Mouse (Mus musculus): Measurements from ENCODE around the gene H2-Aa. TPM values are rescaled to one million over a fixed set of nuclear protein-coding genes. Genes with fewer than 3 reads are reported as not detected.

Gene H2-Aa
- total and polyA plus RNA-seq, 3 experiments = not detected

GRCm38 (mm10) chr17:34326373-34326772, 38.8 kb upstream of the H2-Aa start:
- no peak overlapping the region for H3K4me3 ChIP-seq (ENCODE audit: control insufficient read depth in 1 of 2, insufficient read depth in 1 of 2, low read depth in 2 of 2, low read length in 2 of 2)
- no peak for DNase-seq (ENCODE audit: low read depth, low spot score)
- no peaks in the 10 kb centered on the region for H3K79me2 ChIP-seq (ENCODE audit: control insufficient read depth, insufficient read depth, low read length, poor library complexity)
- peaks cover 4 to 8% of the 10 kb centered on the region in 2 experiments for H3K27me3 ChIP-seq (ENCODE audit: control insufficient read depth in 1 of 2, insufficient read depth in 2 of 2, low read length in 2 of 2)
- no peaks in the 10 kb centered on the region for H3K36me3 ChIP-seq (ENCODE audit: control insufficient read depth in 1 of 2, insufficient read depth in 2 of 2, low read length in 2 of 2)
- no peak overlapping the region for H3K27ac ChIP-seq (ENCODE audit: control insufficient read depth, low read depth, low read length)
- H3K9me3 ChIP-seq (replicated peaks; ENCODE audit: insufficient read depth, low read length) = no peaks in the 10 kb centered on the region
- no peak for TF ChIP-seq NRF1 (IDR thresholded peaks at IDR 0.05; ENCODE audit: insufficient read depth, low read depth, low read length, poor library complexity, severe bottlenecking)
- TF ChIP-seq RCOR1 (IDR thresholded peaks at IDR 0.05; ENCODE audit: low read depth, low read length) = no peak
- TF ChIP-seq MYB (IDR thresholded peaks at IDR 0.05; ENCODE audit: low read depth, low read length) = no peak
- no peak for TF ChIP-seq BHLHE40 (IDR thresholded peaks at IDR 0.05; ENCODE audit: borderline replicate concordance, low read depth, low read length)
- TF ChIP-seq JUND (IDR thresholded peaks at IDR 0.05; ENCODE audit: low read depth, low read length) = no peak
- TF ChIP-seq POLR2AphosphoS5 (IDR thresholded peaks at IDR 0.05; ENCODE audit: borderline replicate concordance, low read depth, low read length) = no peak
- TF ChIP-seq TCF12 (IDR thresholded peaks at IDR 0.05; ENCODE audit: low read depth, low read length) = no peak
- no peak for TF ChIP-seq MAFK (IDR thresholded peaks at IDR 0.05; ENCODE audit: borderline replicate concordance, low read depth, low read length)
- no peak for TF ChIP-seq CTCF (IDR thresholded peaks at IDR 0.05 in 2 of 3, conservative IDR thresholded peaks at IDR 0.05 in 1 of 3; ENCODE audit: control insufficient read depth in 1 of 3, insufficient read depth in 1 of 3, low read depth in 2 of 3, low read length in 3 of 3, poor library complexity in 1 of 3, severe bottlenecking in 1 of 3)
- TF ChIP-seq POLR2AphosphoS2 (IDR thresholded peaks at IDR 0.05; ENCODE audit: low read length) = no peak
- no peak for TF ChIP-seq UBTF (IDR thresholded peaks at IDR 0.05; ENCODE audit: borderline replicate concordance, insufficient read depth, low read depth, low read length)
- TF ChIP-seq NELFE (IDR thresholded peaks at IDR 0.05; ENCODE audit: low read depth, low read length) = no peak
- TF ChIP-seq TAL1 (IDR thresholded peaks at IDR 0.05; ENCODE audit: low read length) = no peak
- no peak for TF ChIP-seq ZMIZ1 (IDR thresholded peaks at IDR 0.05; ENCODE audit: low read depth, low read length)
- TF ChIP-seq SIN3A (IDR thresholded peaks at IDR 0.05; ENCODE audit: low read length) = no peak
- no peak for TF ChIP-seq KAT2A (conservative IDR thresholded peaks at IDR 0.05; ENCODE audit: low read depth, low read length)
- TF ChIP-seq ZKSCAN1 (IDR thresholded peaks at IDR 0.05; ENCODE audit: low read depth, low read length) = no peak
- TF ChIP-seq MAZ (IDR thresholded peaks at IDR 0.05; ENCODE audit: low read depth, low read length) = no peak
- H3K4me1 ChIP-seq (ENCODE audit: control insufficient read depth in 1 of 2, insufficient read depth in 2 of 2, low read length in 2 of 2) = no peaks in the 10 kb centered on the region
- no peak overlapping the region for H3K9ac ChIP-seq (ENCODE audit: control insufficient read depth, low read depth, low read length, poor library complexity, severe bottlenecking)

GRCm38 (mm10) chr17:34325436-34325835, 37.8 kb upstream of the H2-Aa start, which contains the start of gene H2-Eb2:
Gene H2-Eb2 (plus strand): TSS chr17:34325665.
- Histone ChIP-seq H3K27me3 (ENCODE audit: control insufficient read depth in 1 of 2, insufficient read depth in 2 of 2, low read length in 2 of 2) (peaks cover 4 to 10% of the 10 kb centered on the region in 2 experiments), H3K79me2 (ENCODE audit: control insufficient read depth, insufficient read depth, low read length, poor library complexity) (no peaks in the 10 kb centered on the region), H3K9me3 (replicated peaks; ENCODE audit: insufficient read depth, low read length) (no peaks in the 10 kb centered on the region), H3K27ac (ENCODE audit: control insufficient read depth, low read depth, low read length) (no peak within 1 kb of the TSS), H3K36me3 (ENCODE audit: control insufficient read depth in 1 of 2, insufficient read depth in 2 of 2, low read length in 2 of 2) (no peaks in the 10 kb centered on the region), H3K4me3 (ENCODE audit: control insufficient read depth in 1 of 2, insufficient read depth in 1 of 2, low read depth in 2 of 2, low read length in 2 of 2) (no peak within 1 kb of the TSS), H3K9ac (ENCODE audit: control insufficient read depth, low read depth, low read length, poor library complexity, severe bottlenecking) (no peak within 1 kb of the TSS), H3K4me1 (ENCODE audit: control insufficient read depth in 1 of 2, insufficient read depth in 2 of 2, low read length in 2 of 2) (no peaks in the 10 kb centered on the region)
- DNase-seq (ENCODE audit: low read depth, low spot score) = no peak
- TF ChIP-seq SIN3A (IDR thresholded peaks at IDR 0.05; ENCODE audit: low read length) = no peak
- no peak for TF ChIP-seq ZC3H11A (IDR thresholded peaks at IDR 0.05; ENCODE audit: low read depth, low read length)
- no peak for TF ChIP-seq ETS1 (IDR thresholded peaks at IDR 0.05; ENCODE audit: low read depth, low read length)

All from MEL (cell line).